ENCODE assay signal across 24 mouse cellular contexts in the genomic region with DNA sequence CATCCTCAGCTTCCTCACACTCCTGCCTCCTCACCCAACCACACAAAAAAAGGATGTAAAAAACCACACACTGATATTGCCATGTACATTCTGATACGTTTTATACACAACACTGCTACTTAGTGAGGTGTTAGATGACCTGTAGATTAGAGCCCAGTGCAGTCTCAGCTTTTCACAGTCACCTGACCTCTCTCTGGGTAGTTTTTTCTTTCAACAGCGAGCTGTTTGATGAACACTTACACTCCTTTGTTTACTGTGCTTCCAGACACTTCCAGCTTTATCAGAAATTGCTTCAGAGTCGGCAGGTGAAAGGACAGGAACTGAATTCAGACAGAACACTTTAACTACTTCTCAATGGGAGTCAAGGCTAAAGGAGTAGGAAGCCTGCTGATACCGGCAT. TPM values are rescaled to one million over a fixed set of nuclear protein-coding genes. Genes with fewer than 3 reads are reported as not detected.
DNase-seq lines count a peak whose midpoint lies in the region; ATAC-seq and TF ChIP-seq lines count a peak whose summit lies in the region.
"Had no signal": no experiment of that assay in that cellular context is flagged by ENCODE, and none has a peak within 500 bp of the region (broad histone marks: within the 10 kb centered on the region; RNA-seq: fewer than 3 reads in every experiment).

No protein-coding gene starts in this region.

- no peaks in the 10 kb centered on the region for H3K27me3 ChIP-seq in lung, embryonic 14.5 days (ENCODE audit: insufficient read depth, low read length)
- H3K27me3 ChIP-seq in intestine, postnatal 0 days (replicated peaks; ENCODE audit: control insufficient read depth, insufficient read depth, low read length), result no peaks in the 10 kb centered on the region
- H3K27me3 ChIP-seq in stomach, embryonic 16.5 days (ENCODE audit: control insufficient read depth, insufficient read depth, low read length), result no peaks in the 10 kb centered on the region
- H3K27me3 ChIP-seq: embryonic facial prominence, embryonic 15.5 days; hindbrain, embryonic 13.5 days had no signal

- H3K4me3 ChIP-seq in lung, embryonic 14.5 days (ENCODE audit: low read depth, low read length), result no peak overlapping the region
- no peak overlapping the region for H3K4me3 ChIP-seq in intestine, postnatal 0 days (ENCODE audit: low read depth, low read length)
- no peak overlapping the region for H3K4me3 ChIP-seq in stomach, embryonic 16.5 days (replicated peaks; ENCODE audit: low read length)
- H3K4me3 ChIP-seq: embryonic facial prominence, embryonic 15.5 days; erythroblast, embryonic 14.5 days; forebrain, embryonic 10.5 days; gastrocnemius, adult 2 months; hindbrain, embryonic 13.5 days had no signal

- TF ChIP-seq CTCF in lung, embryonic 14.5 days (IDR thresholded peaks at IDR 0.05; ENCODE audit: low read depth), result no peak
- no peak for TF ChIP-seq CTCF in intestine, postnatal 0 days (IDR thresholded peaks at IDR 0.05; ENCODE audit: low read depth)

- no peak overlapping the region for H3K4me2 ChIP-seq in lung, embryonic 14.5 days
- H3K4me2 ChIP-seq in intestine, postnatal 0 days (replicated peaks; ENCODE audit: low read depth), result no peak overlapping the region
- no peak overlapping the region for H3K4me2 ChIP-seq in stomach, embryonic 16.5 days (ENCODE audit: low read depth, low read length)
- H3K4me2 ChIP-seq: embryonic facial prominence, embryonic 15.5 days; hindbrain, embryonic 13.5 days had no signal

- no peaks in the 10 kb centered on the region for H3K9me3 ChIP-seq in lung, embryonic 14.5 days (ENCODE audit: low read depth, low read length)
- H3K9me3 ChIP-seq in intestine, postnatal 0 days (ENCODE audit: control insufficient read depth), result no peaks in the 10 kb centered on the region
- no peaks in the 10 kb centered on the region for H3K9me3 ChIP-seq in stomach, embryonic 16.5 days (replicated peaks; ENCODE audit: control insufficient read depth, low read length)
- H3K9me3 ChIP-seq: embryonic facial prominence, embryonic 15.5 days; forebrain, embryonic 10.5 days; hindbrain, embryonic 13.5 days had no signal

- H3K9ac ChIP-seq in lung, embryonic 14.5 days, result no peak overlapping the region
- no peak overlapping the region for H3K9ac ChIP-seq in intestine, postnatal 0 days (ENCODE audit: low read depth, low read length)
- no peak overlapping the region for H3K9ac ChIP-seq in stomach, embryonic 16.5 days (ENCODE audit: low read length)
- H3K9ac ChIP-seq: embryonic facial prominence, embryonic 15.5 days; hindbrain, embryonic 13.5 days had no signal

- WGBS in lung, embryonic 14.5 days, result 19% methylated on average over 4 of the region's 4 CpGs
- WGBS in intestine, postnatal 0 days, result 27% methylated on average over 4 of the region's 4 CpGs
- WGBS in stomach, embryonic 16.5 days, result 33% methylated on average over 4 of the region's 4 CpGs

- DNase-seq in lung, embryonic 14.5 days, result peak; percentile 8
- DNase-seq in lung, postnatal 4 days, result no peak
- DNase-seq in R1 (ENCODE audit: low read depth, low spot score), result peak; percentile 24
- no peak for DNase-seq in urinary bladder, adult 2 months (ENCODE audit: low spot score)
- DNase-seq in embryo, embryonic 9.5 days (ENCODE audit: extremely low spot score), result no peak
- no peak for DNase-seq in layer of hippocampus, adult 11-12 months (ENCODE audit: low spot score)
- DNase-seq: adrenal gland, postnatal 14 days; cerebellum, adult 18-20 months; cerebellum, adult 9-11 months; cerebellum, postnatal 36 days; gastrocnemius, adult 2 months; gastrocnemius, postnatal 36 days; heart, postnatal 14 days had no signal

- no peaks in the 10 kb centered on the region for H3K36me3 ChIP-seq in lung, embryonic 14.5 days (ENCODE audit: insufficient read depth)
- H3K36me3 ChIP-seq in intestine, postnatal 0 days (ENCODE audit: control insufficient read depth, insufficient read depth), result no peaks in the 10 kb centered on the region
- H3K36me3 ChIP-seq in stomach, embryonic 16.5 days (ENCODE audit: control insufficient read depth, insufficient read depth, low read length), result no peaks in the 10 kb centered on the region
- H3K36me3 ChIP-seq: embryonic facial prominence, embryonic 15.5 days; forebrain, embryonic 10.5 days; hindbrain, embryonic 13.5 days had no signal

- no peak overlapping the region for H3K27ac ChIP-seq in lung, embryonic 14.5 days (ENCODE audit: low read depth)
- H3K27ac ChIP-seq in intestine, postnatal 0 days (ENCODE audit: low read depth, low read length), result no peak overlapping the region; the same call in 1 of the 2 replicates
- H3K27ac ChIP-seq in stomach, embryonic 16.5 days (ENCODE audit: low read length), result no peak overlapping the region
- H3K27ac ChIP-seq: embryonic facial prominence, embryonic 15.5 days; forebrain, embryonic 10.5 days; gastrocnemius, adult 2 months; hindbrain, embryonic 13.5 days had no signal

- ATAC-seq in lung, embryonic 14.5 days (ENCODE audit: insufficient read depth), result no peak
- peak; percentile 67 for ATAC-seq in intestine, postnatal 0 days
- peak; percentile 66; the same call in 1 of the 2 replicates for ATAC-seq in stomach, embryonic 16.5 days (ENCODE audit: insufficient read depth, low FRiP score)
- ATAC-seq: activated CD4-positive, CD25-positive, alpha-beta regulatory T cell, adult 4 months; forebrain, embryonic 14.5 days had no signal

- H3K4me1 ChIP-seq in lung, embryonic 14.5 days (ENCODE audit: insufficient read depth), result no peaks in the 10 kb centered on the region
- 0 out of 2 replicates have a peak, but pooled peaks cover 4% of the 10 kb centered on the region for H3K4me1 ChIP-seq in intestine, postnatal 0 days (replicated peaks; ENCODE audit: control insufficient read depth, insufficient read depth, low read length)
- no peaks in the 10 kb centered on the region for H3K4me1 ChIP-seq in stomach, embryonic 16.5 days (ENCODE audit: control insufficient read depth, insufficient read depth, low read length)
- H3K4me1 ChIP-seq: embryonic facial prominence, embryonic 15.5 days; forebrain, embryonic 10.5 days; hindbrain, embryonic 13.5 days had no signal

RNA-seq across cellular contexts. Expression of a gene that starts 29.3 kb away (rescaled TPM):
- polyA plus RNA-seq in lung, embryonic 14.5 days (2014; fragmentation: Nextera tagmentation; extraction: Ambion mirVana), result not detected in 2 replicates
- not detected in 2 replicates for polyA plus RNA-seq in intestine, postnatal 0 days (2015; fragmentation: Nextera tagmentation; extraction: Ambion mirVana)
- not detected in 2 replicates for polyA plus RNA-seq in stomach, embryonic 16.5 days (2015; fragmentation: Nextera tagmentation; extraction: Ambion mirVana)
- not detected in 2 replicates for polyA plus RNA-seq in urinary bladder, adult 2 months (2012; rRNA removed)
- polyA plus RNA-seq: activated CD4-positive, CD25-positive, alpha-beta regulatory T cell, adult 4 months; C2C12; embryonic facial prominence, embryonic 11.5 days; embryonic facial prominence, embryonic 15.5 days; erythroblast, embryonic 14.5 days; forebrain, embryonic 10.5 days; forebrain, embryonic 14.5 days; heart, embryonic 14.5 days; hindbrain, embryonic 13.5 days had no signal

RNA-seq across cellular contexts. Expression of a gene that starts 30.5 kb away (rescaled TPM):
- polyA plus RNA-seq in lung, embryonic 14.5 days (2014; fragmentation: Nextera tagmentation; extraction: Ambion mirVana), result 92.2 and 97.4 TPM in 2 replicates
- polyA plus RNA-seq in intestine, postnatal 0 days (2015; fragmentation: Nextera tagmentation; extraction: Ambion mirVana), result 33.2 and 36.3 TPM in 2 replicates
- 66.6 and 77.7 TPM in 2 replicates for polyA plus RNA-seq in stomach, embryonic 16.5 days (2015; fragmentation: Nextera tagmentation; extraction: Ambion mirVana)
- polyA plus RNA-seq in urinary bladder, adult 2 months (2012; rRNA removed), result 36.1 and 39.1 TPM in 2 replicates

Comparison
In these comparisons a context has a peak if more than half of its experiments do, and no peak if none do; other contexts are left out.
1. DNase-seq: peak in lung, embryonic 14.5 days (single experiment) and R1 (single experiment); none in lung, postnatal 4 days (0 of 2), urinary bladder, adult 2 months (single experiment), embryo, embryonic 9.5 days (single experiment) and layer of hippocampus, adult 11-12 months (single experiment).